Mouse (Mus musculus): ENCODE measurements around the gene Fgf13.

Fgf13 gene

DNA sequence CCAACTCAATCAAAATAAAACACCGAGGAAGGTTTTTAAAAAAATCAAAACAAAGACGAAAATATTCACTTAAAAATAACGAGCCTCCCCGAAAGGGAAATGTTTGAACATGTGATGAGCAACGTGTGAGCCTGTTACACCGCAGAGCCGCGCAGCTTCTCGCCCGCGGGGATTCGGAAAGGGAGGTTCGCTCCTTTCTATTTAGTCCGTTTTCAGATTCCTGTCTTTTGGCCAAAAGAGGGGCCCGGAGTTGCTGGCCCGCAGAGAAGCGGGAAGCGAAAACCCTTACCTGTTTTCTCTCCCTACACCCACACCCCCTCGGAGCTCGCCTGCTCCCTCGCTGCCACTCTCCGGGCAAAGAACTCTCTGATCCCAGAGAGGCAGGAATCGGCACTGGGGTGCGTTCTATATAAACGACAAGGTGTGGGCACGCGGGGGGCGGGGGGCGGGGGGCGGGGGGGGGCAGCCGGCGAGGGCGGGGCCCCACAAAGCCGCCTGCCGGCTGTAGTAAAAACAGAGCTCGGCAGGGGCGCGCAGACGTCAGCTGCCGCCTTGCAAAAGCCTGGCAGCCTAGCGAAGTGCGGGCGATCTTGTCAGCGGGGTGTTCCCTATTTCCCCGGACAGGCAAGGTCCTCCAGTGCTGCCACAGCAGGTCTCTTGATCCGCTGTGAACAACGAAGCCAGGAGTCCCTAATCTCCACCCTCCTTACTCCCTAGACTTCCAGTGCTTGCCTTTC, at the start of gene Fgf13:
TSS of gene Fgf13 (minus strand) at position 377 of the 737 bp plus-strand sequence.
- 2% methylated on average over 35 of the region's 47 CpGs for WGBS

DNA sequence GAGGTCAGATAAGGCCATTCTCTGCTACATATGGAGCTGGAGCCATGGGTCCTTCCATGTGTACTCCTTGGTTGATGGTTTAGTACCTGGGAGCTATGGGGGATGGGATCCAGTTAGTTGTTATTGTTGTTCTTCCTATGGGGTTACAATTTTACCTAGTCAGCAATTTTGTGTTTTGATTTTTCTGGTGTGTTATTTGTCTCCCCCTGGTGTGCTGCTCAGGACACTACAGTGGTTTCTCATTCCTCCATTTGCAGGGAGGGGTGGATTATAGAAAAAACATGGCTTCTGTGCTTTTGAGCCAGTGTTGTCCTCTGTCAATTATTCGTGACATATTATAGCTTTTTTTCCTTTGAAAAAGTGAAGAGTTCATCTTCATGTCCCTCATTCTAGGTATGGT, 38.7 kb upstream of the Fgf13 start:
- WGBS = 79% methylated on average over 1 of the region's 1 CpGs

DNA sequence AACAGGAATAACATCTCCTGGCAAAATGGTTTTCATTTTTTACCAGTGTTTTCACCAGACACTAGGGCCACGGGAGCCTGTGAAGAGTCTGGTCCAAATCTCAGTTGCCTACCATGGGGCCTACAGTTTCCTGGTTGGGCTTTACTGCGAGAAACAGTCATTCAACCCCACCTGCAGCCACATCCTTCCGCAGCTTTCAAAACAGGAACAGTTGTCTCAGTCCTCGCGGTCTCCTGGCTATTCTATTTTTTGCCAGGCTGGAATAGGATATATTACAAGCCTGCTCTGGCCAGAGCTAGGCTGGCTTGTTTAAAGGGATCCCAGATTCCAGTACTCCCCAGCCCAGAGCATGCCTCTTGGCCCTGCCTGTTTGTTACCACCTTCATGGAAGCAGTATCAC, 21.2 kb upstream of the Fgf13 start:
- 58% methylated on average over 5 of the region's 5 CpGs for WGBS

DNA sequence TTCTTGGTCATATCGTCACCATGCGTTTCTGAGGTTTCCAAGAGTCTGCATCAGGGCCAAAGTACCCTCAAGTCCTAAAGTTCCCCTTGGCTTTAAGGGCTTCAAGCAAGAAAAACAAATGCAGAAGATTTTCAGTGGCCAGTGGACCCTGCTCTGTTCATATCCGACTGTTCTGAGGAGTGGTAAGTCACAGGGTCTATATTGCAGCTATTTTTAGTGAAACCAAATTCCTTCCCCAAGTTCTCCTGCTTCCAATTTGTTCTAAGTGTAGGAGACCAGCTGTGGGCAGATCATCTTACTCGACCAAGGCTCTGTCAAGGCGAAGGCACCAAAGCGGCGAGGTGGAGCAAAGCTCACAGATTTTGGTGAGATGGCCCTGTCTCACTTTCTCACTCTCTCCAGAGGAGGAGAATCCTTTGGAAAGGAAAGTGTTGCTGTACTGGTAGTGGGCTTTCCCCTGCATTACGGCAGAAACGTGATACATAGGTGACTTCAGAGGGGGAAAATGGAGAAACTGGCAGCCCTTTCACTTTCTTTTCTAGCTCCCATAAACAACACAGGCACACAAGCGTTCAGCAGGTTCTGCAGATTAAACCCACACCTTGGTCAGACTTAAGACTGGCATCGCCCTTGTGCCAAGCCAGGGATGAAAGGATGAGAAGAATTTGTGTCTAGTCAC, 17.8 kb upstream of the Fgf13 start:
- 85% methylated on average over 11 of the region's 11 CpGs for WGBS

DNA sequence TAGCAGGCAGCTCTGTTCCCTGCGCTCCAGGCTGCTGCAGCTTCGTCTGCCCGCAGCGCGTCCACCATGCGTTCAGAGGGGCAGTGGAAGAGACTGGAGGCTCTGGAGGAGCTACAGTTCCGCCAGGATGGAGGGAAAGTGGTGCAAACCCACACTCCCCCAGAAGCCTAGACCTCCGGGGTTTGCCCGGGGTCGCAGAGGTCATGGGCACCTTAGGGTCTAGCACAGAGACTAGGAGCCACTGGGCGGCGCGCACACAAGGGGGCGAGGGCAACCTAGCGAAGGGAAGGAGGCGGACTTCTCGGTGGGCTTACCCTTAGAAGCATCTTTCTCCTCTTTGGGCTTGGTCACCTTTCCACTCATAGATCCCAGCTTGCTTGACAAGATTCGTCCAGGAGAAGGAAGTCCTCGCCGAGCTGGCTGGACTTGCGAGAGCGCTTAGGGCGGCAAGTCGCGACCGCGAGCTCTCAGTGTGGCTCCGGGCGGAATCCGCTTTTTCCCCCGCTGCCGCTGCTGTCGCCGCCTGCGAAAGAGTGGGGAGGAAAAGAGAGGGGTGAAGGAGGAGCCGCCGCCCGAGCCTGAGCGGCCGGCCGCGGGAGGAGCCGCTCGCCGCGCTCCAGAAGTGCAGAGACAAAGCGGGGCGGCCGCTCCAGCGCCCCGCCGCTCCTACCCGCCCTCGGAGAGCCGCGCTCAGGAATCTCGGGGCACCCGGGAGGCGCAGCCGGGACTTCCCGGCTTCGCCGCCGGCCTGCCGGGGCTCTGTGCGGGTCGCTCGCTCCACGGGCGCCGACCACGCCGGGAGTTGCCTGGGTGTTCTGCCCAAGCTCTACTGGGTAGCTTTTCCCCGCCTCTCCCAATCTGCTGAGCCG, 811 bp downstream of the Fgf13 start:
- WGBS = 2% methylated on average over 57 of the region's 75 CpGs

DNA sequence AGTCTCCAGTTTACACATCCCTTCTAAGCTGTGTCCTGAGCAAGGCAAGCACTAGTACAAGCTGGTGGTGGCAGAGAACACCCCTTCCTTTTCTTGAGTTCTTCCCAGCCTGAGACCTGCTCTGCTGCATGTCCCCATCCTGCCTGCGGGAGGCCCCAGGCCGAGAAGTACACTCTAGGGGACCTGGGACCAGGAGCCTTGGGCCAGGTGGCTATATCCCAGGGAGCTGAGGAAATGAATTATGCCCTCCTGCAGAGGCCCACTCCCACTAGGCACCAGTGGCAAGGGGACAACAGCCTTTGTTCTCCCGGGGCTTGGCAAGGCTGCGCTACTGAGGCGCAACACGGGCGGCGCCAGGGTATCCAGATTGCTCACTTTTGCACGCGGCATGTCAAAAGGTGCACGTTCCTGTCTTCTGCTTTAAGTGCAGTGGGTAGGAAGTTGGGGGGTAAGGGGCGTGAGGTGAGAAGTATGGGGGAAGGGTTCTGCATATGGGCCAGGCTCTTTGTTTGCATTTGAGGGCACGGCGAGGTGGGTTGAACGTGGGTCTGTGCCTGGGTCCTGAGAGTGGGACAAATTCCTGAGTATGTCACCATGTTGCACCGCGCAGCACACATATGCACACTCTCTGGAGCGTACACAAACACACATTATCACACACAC, 1.7 kb downstream of the Fgf13 start:
- WGBS = 7% methylated on average over 18 of the region's 18 CpGs

- 67% methylated on average over 2 of the region's 2 CpGs for WGBS
These were observed 19.9 kb downstream of the Fgf13 start for GRCm38 (mm10) chrX:59547931-59548330.

- 35% methylated on average over 4 of the region's 4 CpGs for WGBS
These were observed 59.6 kb downstream of the Fgf13 start for GRCm38 (mm10) chrX:59508273-59508672.

GRCm38 (mm10) chrX:59493388-59493787, 74.5 kb downstream of the Fgf13 start:
- 61% methylated on average over 1 of the region's 1 CpGs for WGBS

DNA sequence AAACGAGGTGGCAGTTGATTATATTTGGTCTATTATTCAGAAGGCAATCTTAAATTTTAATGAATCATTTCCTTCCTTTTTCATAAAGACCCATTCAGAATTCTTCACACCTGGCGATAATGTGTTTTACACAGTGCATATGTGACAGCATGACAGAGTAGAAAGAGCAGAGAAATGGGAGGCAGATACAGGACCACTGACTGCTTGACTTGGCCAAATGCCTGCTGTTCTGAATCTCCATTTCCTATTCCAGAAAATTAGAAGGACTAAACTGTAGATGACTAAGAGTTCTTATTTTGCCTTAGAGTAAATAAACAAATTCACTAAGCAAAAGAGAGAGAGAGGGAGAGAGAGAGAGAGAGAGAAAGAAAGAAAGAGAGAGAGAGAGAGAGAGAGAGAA, 82.4 kb downstream of the Fgf13 start:
- 60% methylated on average over 2 of the region's 2 CpGs for WGBS

- 45% methylated on average over 2 of the region's 2 CpGs for WGBS
These were observed 165.1 kb downstream of the Fgf13 start for GRCm38 (mm10) chrX:59402596-59403285.

DNA sequence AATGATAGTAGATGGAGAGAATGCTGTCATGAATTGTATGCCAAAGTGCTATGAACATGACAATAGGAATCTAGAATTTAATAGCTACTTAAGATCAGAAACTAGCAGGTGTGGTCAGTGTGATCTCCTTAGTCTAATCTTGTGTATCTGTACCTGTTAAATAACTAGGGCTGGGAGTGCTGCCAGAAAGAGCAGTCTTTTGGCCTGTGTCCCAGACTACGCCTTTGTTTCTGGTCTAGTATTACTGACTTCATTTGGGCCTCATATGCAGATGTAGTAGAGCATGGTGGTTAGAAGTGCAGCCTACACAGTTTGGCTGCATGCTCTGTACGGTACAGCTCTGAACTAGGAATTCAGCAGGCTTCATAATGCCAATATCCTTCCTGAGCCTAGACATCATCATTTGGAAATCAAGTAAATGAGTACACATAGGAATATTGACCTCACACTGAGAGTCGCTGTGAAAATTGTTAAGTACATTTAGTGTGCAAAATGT, 276.9 kb downstream of the Fgf13 start:
- 62% methylated on average over 3 of the region's 3 CpGs for WGBS

GRCm38 (mm10) chrX:59243752-59244151, 324.1 kb downstream of the Fgf13 start:
- WGBS = 60% methylated on average over 3 of the region's 3 CpGs

GRCm38 (mm10) chrX:59243176-59243575, 324.7 kb downstream of the Fgf13 start:
- 89% methylated on average over 3 of the region's 3 CpGs for WGBS

DNA sequence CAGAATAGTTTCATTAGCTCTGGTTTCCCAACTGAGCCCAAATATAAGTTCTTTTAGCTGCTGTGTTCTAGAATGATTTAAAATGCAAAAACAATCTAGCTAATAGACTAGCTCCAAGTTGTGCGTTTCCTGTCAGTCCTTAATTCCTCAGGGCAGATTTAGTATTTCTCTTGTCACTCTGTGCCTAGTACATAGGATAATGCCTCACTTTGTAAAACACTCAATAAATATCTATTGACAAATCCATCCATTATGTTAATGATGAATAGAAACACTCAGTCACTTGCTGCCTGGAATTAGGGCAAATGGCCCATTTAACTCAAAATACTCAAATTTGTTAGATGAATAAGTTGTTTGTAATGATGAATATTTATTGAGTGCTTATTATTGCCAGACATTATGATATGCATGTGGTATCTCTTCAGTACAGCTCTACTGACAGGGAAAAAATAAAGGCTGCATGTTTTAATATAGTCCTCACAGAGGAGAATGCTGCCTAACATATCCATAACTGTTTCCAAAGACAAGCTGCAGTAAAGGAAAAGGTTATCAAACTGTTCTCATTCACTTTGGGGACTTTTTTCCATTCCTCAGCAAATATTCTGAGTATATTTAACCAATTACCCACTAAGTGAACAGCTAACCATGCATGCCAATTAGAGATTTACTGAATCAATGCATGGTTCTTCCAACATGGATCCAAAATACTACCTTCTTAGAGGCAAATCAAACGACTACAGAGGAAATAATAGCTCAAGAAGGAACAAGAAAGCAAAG, 327.0 kb downstream of the Fgf13 start:
- 42% methylated on average over 2 of the region's 2 CpGs for WGBS

GRCm38 (mm10) chrX:59220675-59221074, 347.2 kb downstream of the Fgf13 start:
- WGBS = 84% methylated on average over 3 of the region's 3 CpGs

DNA sequence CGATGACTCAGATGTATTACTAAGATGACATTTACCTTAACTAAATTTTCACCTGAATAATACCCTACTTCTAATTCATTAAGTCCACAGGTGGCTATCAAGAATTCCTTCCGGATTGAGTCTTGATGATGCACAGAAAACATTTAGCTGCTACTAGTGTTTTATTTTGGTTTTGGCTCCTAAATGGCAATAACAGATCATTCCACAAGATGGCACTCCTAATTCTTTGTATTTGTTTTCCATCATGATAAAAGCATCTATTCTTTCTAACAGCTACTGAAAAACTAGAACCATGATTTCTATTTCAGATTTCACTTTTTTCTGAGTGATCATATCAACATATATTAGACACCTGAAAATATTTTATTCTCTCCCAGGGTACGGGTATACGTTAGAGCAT, 373.7 kb downstream of the Fgf13 start:
- 60% methylated on average over 4 of the region's 4 CpGs for WGBS

- WGBS = 34% methylated on average over 4 of the region's 4 CpGs
These were observed 380.9 kb downstream of the Fgf13 start for GRCm38 (mm10) chrX:59186922-59187321.

DNA sequence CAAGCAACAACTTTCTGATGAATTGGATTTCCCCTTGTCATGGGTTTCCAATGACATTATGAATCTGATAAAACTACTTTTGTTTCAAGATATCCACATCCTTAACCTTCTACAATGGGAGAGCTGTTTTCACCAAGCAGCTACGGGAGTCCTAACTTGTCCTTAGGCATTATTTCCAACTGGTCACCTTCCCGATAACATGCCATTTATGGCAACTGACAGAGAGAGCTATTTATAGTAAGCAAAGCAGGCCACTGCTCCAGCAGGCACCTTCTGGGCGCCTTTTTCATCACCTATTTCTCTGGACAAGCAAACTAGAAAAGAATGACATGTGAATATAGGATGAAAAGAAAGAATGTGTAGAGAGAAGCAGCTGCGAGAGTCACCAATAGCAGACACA, 385.5 kb downstream of the Fgf13 start:
- WGBS = 74% methylated on average over 4 of the region's 4 CpGs

DNA sequence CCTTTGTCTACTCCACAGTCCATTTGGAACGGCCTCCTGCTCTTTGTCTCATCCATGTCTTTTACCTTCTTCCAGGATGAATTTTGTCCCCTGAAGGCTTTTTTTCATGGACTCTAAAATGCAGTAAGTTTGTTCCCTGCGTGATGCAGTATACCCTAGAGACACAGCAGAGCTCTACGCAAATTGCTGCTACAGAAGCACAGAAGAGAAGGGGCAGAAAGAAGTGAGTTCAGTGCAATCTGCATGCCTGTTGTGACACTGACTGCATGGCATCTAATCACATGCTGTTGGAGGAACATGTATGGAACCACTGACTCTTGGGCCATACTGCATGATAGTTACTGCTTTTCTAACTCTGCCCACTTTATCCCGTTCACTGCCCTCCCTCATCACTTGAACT, 388.2 kb downstream of the Fgf13 start:
- 52% methylated on average over 4 of the region's 4 CpGs for WGBS
